Mouse (Mus musculus): Measurements from ENCODE around the gene Depdc1b. TPM values are rescaled to one million over a fixed set of nuclear protein-coding genes. Genes with fewer than 3 reads are reported as not detected.

Gene Depdc1b
- polyA plus RNA-seq, 1 experiment from 2014 or later = 10.1 TPM

GRCm38 (mm10) chr13:108338076-108338836 lies 22.1 kb downstream of the Depdc1b start:
- Histone ChIP-seq H3K4me1 (no peaks in the 10 kb centered on the region), H3K4me3 (no peak overlapping the region), H3K4me2 (replicated peaks) (no peak overlapping the region), H3K9ac (no peak overlapping the region), H3K27ac (no peak overlapping the region), H3K36me3 (peaks cover 3% of the 10 kb centered on the region; the same call in 1 of the 2 replicates), H3K27me3 (replicated peaks) (no peaks in the 10 kb centered on the region), H3K9me3 (no peaks in the 10 kb centered on the region)
- ATAC-seq (ENCODE audit: low FRiP score, low read depth) = no peak
- WGBS = 87% methylated on average over 7 of the region's 7 CpGs

GRCm38 (mm10) chr13:108339907-108340596 lies 23.9 kb downstream of the Depdc1b start:
- H3K27ac ChIP-seq = no peak overlapping the region
- H3K9ac ChIP-seq = no peak overlapping the region
- H3K4me3 ChIP-seq = no peak overlapping the region
- no peak overlapping the region for H3K4me2 ChIP-seq (replicated peaks)
- no peaks in the 10 kb centered on the region for H3K4me1 ChIP-seq
- no peaks in the 10 kb centered on the region for H3K9me3 ChIP-seq
- no peak for ATAC-seq (ENCODE audit: low FRiP score, low read depth)
- H3K36me3 ChIP-seq = no peaks in the 10 kb centered on the region
- 91% methylated on average over 10 of the region's 10 CpGs for WGBS
- H3K27me3 ChIP-seq (replicated peaks) = no peaks in the 10 kb centered on the region

- Histone ChIP-seq H3K9ac (no peak overlapping the region), H3K36me3 (no peaks in the 10 kb centered on the region), H3K9me3 (no peaks in the 10 kb centered on the region), H3K27me3 (replicated peaks) (no peaks in the 10 kb centered on the region), H3K4me2 (replicated peaks) (no peak overlapping the region), H3K4me3 (no peak overlapping the region), H3K4me1 (no peaks in the 10 kb centered on the region), H3K27ac (no peak overlapping the region)
- 75% methylated on average over 7 of the region's 7 CpGs for WGBS
- ATAC-seq (ENCODE audit: low FRiP score, low read depth) = no peak
Observed at GRCm38 (mm10) chr13:108341585-108341984, 25.5 kb downstream of the Depdc1b start.

- Histone ChIP-seq H3K4me2 (replicated peaks) (no peak overlapping the region), H3K9me3 (no peaks in the 10 kb centered on the region), H3K9ac (no peak overlapping the region), H3K27ac (no peak overlapping the region), H3K27me3 (replicated peaks) (no peaks in the 10 kb centered on the region), H3K4me1 (no peaks in the 10 kb centered on the region), H3K36me3 (no peaks in the 10 kb centered on the region), H3K4me3 (no peak overlapping the region)
- 90% methylated on average over 4 of the region's 4 CpGs for WGBS
- no peak for ATAC-seq (ENCODE audit: low FRiP score, low read depth)
Observed at GRCm38 (mm10) chr13:108345756-108346155, 29.6 kb downstream of the Depdc1b start.

- no peaks in the 10 kb centered on the region for H3K9me3 ChIP-seq
- H3K9ac ChIP-seq = no peak overlapping the region
- H3K4me2 ChIP-seq (replicated peaks) = no peak overlapping the region
- no peak overlapping the region for H3K27ac ChIP-seq
- H3K27me3 ChIP-seq (replicated peaks) = no peaks in the 10 kb centered on the region
- H3K4me3 ChIP-seq = no peak overlapping the region
- H3K4me1 ChIP-seq = no peaks in the 10 kb centered on the region
- 53% methylated on average over 4 of the region's 4 CpGs for WGBS
- H3K36me3 ChIP-seq = no peaks in the 10 kb centered on the region
- ATAC-seq (ENCODE audit: low FRiP score, low read depth) = peak; percentile 58; the same call in 1 of the 2 replicates
Observed at GRCm38 (mm10) chr13:108347016-108347415, 30.9 kb downstream of the Depdc1b start.

GRCm38 (mm10) chr13:108349624-108350023 lies 33.5 kb downstream of the Depdc1b start:
- no peak overlapping the region for H3K4me2 ChIP-seq (replicated peaks)
- no peak overlapping the region for H3K9ac ChIP-seq
- no peak overlapping the region for H3K27ac ChIP-seq
- no peaks in the 10 kb centered on the region for H3K36me3 ChIP-seq
- no peaks in the 10 kb centered on the region for H3K27me3 ChIP-seq (replicated peaks)
- H3K4me3 ChIP-seq = no peak overlapping the region
- ATAC-seq (ENCODE audit: low FRiP score, low read depth) = no peak
- H3K4me1 ChIP-seq = no peaks in the 10 kb centered on the region
- no peaks in the 10 kb centered on the region for H3K9me3 ChIP-seq
- WGBS = 89% methylated on average over 5 of the region's 5 CpGs

GRCm38 (mm10) chr13:108353781-108354180 lies 37.6 kb downstream of the Depdc1b start:
- Histone ChIP-seq H3K9me3 (no peaks in the 10 kb centered on the region), H3K9ac (no peak overlapping the region), H3K36me3 (no peaks in the 10 kb centered on the region), H3K4me2 (replicated peaks) (no peak overlapping the region), H3K4me1 (no peaks in the 10 kb centered on the region), H3K27me3 (replicated peaks) (no peaks in the 10 kb centered on the region), H3K4me3 (no peak overlapping the region), H3K27ac (no peak overlapping the region)
- WGBS = 86% methylated on average over 5 of the region's 5 CpGs
- no peak for ATAC-seq (ENCODE audit: low FRiP score, low read depth)

GRCm38 (mm10) chr13:108354804-108355552 lies 38.8 kb downstream of the Depdc1b start:
- H3K9me3 ChIP-seq = no peaks in the 10 kb centered on the region
- no peaks in the 10 kb centered on the region for H3K27me3 ChIP-seq (replicated peaks)
- no peak overlapping the region for H3K4me2 ChIP-seq (replicated peaks)
- H3K36me3 ChIP-seq = no peaks in the 10 kb centered on the region
- ATAC-seq (ENCODE audit: low FRiP score, low read depth) = no peak
- no peak overlapping the region for H3K4me3 ChIP-seq
- H3K27ac ChIP-seq = no peak overlapping the region
- H3K4me1 ChIP-seq = no peaks in the 10 kb centered on the region
- no peak overlapping the region for H3K9ac ChIP-seq
- WGBS = 92% methylated on average over 12 of the region's 12 CpGs

- Histone ChIP-seq H3K27ac (no peak overlapping the region), H3K27me3 (replicated peaks) (no peaks in the 10 kb centered on the region), H3K9ac (no peak overlapping the region), H3K4me1 (no peaks in the 10 kb centered on the region), H3K36me3 (no peaks in the 10 kb centered on the region), H3K4me3 (no peak overlapping the region), H3K9me3 (no peaks in the 10 kb centered on the region), H3K4me2 (replicated peaks) (no peak overlapping the region)
- 67% methylated on average over 10 of the region's 10 CpGs for WGBS
- ATAC-seq (ENCODE audit: low FRiP score, low read depth) = no peak
Observed at GRCm38 (mm10) chr13:108357362-108357761, 41.2 kb downstream of the Depdc1b start.

- Histone ChIP-seq H3K9me3 (no peaks in the 10 kb centered on the region), H3K27me3 (replicated peaks) (no peaks in the 10 kb centered on the region), H3K36me3 (no peaks in the 10 kb centered on the region), H3K27ac (no peak overlapping the region), H3K4me1 (no peaks in the 10 kb centered on the region), H3K9ac (no peak overlapping the region), H3K4me2 (replicated peaks) (no peak overlapping the region), H3K4me3 (no peak overlapping the region)
- no peak for ATAC-seq (ENCODE audit: low FRiP score, low read depth)
- WGBS = 62% methylated on average over 3 of the region's 3 CpGs
Observed at GRCm38 (mm10) chr13:108358228-108358627, 42.1 kb downstream of the Depdc1b start.

GRCm38 (mm10) chr13:108367496-108367895 lies 51.4 kb downstream of the Depdc1b start:
- H3K27me3 ChIP-seq (replicated peaks) = no peaks in the 10 kb centered on the region
- no peak overlapping the region for H3K9ac ChIP-seq
- no peaks in the 10 kb centered on the region for H3K4me1 ChIP-seq
- H3K36me3 ChIP-seq = peaks cover 10% of the 10 kb centered on the region
- no peak overlapping the region for H3K4me3 ChIP-seq
- H3K4me2 ChIP-seq (replicated peaks) = no peak overlapping the region
- ATAC-seq (ENCODE audit: low FRiP score, low read depth) = no peak
- H3K9me3 ChIP-seq = no peaks in the 10 kb centered on the region
- no peak overlapping the region for H3K27ac ChIP-seq
- 94% methylated on average over 12 of the region's 12 CpGs for WGBS

- no peaks in the 10 kb centered on the region for H3K9me3 ChIP-seq
- peaks cover 14% of the 10 kb centered on the region for H3K36me3 ChIP-seq
- H3K27ac ChIP-seq = no peak overlapping the region
- no peaks in the 10 kb centered on the region for H3K27me3 ChIP-seq (replicated peaks)
- no peak overlapping the region for H3K9ac ChIP-seq
- H3K4me1 ChIP-seq = no peaks in the 10 kb centered on the region
- ATAC-seq (ENCODE audit: low FRiP score, low read depth) = no peak
- WGBS = 93% methylated on average over 5 of the region's 5 CpGs
- no peak overlapping the region for H3K4me3 ChIP-seq
- no peak overlapping the region for H3K4me2 ChIP-seq (replicated peaks)
Observed at GRCm38 (mm10) chr13:108370241-108370941, 54.3 kb downstream of the Depdc1b start.
